Mouse (Mus musculus): ENCODE measurements around the gene Lrp2. TPM values are rescaled to one million over a fixed set of nuclear protein-coding genes. Genes with fewer than 3 reads are reported as not detected.

Gene Lrp2
- polyA plus RNA-seq, 1 experiment from 2014 or later = 2.1 TPM

GRCm38 (mm10) chr2:69580091-69580490 lies 5.8 kb downstream of the Lrp2 start:
- ATAC-seq = no peak
- Histone ChIP-seq H3K4me2 (replicated peaks) (no peak overlapping the region), H3K27ac (no peak overlapping the region), H3K4me1 (replicated peaks) (peaks cover 1% of the 10 kb centered on the region), H3K9me3 (no peaks in the 10 kb centered on the region), H3K4me3 (replicated peaks) (no peak overlapping the region), H3K27me3 (replicated peaks) (peaks cover 10% of the 10 kb centered on the region), H3K9ac (no peak overlapping the region), H3K36me3 (no peaks in the 10 kb centered on the region)
- WGBS = 85% methylated on average over 2 of the region's 2 CpGs

DNA sequence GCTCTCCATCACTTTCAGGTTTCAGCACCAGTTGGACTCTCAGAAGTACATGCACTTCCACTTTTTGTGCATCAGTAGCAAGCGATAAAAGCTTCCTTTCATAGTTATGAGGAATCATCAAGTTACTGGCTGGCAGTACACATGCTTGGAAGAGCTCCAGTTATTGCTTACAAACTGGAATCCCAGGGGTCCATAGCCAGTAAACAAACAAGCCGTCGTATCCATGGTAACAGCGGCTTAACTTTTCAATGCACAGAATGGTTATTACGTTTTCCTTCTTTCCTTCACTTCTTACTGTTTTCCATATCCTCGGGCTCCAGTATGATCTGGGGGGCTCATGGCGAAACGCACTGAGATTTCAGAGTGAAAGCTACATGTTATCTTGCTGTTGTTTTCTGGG lies 7.7 kb downstream of the Lrp2 start:
- H3K4me2 ChIP-seq (replicated peaks) = no peak overlapping the region
- 87% methylated on average over 8 of the region's 8 CpGs for WGBS
- no peak for ATAC-seq
- no peaks in the 10 kb centered on the region for H3K4me1 ChIP-seq (replicated peaks)
- no peaks in the 10 kb centered on the region for H3K27me3 ChIP-seq (replicated peaks)
- no peak overlapping the region for H3K27ac ChIP-seq
- no peak overlapping the region for H3K9ac ChIP-seq
- no peaks in the 10 kb centered on the region for H3K36me3 ChIP-seq
- H3K9me3 ChIP-seq = no peaks in the 10 kb centered on the region
- H3K4me3 ChIP-seq (replicated peaks) = no peak overlapping the region

- Histone ChIP-seq H3K4me1 (replicated peaks) (no peaks in the 10 kb centered on the region), H3K4me3 (replicated peaks) (no peak overlapping the region), H3K4me2 (replicated peaks) (no peak overlapping the region), H3K27ac (no peak overlapping the region), H3K27me3 (replicated peaks) (no peaks in the 10 kb centered on the region), H3K9me3 (no peaks in the 10 kb centered on the region), H3K9ac (no peak overlapping the region), H3K36me3 (no peaks in the 10 kb centered on the region)
- no peak for ATAC-seq
- WGBS = 93% methylated on average over 1 of the region's 1 CpGs
Measured at GRCm38 (mm10) chr2:69576531-69576930, 9.3 kb downstream of the Lrp2 start.

GRCm38 (mm10) chr2:69574934-69575333 lies 10.9 kb downstream of the Lrp2 start:
- H3K9ac ChIP-seq = no peak overlapping the region
- no peak overlapping the region for H3K4me2 ChIP-seq (replicated peaks)
- H3K4me3 ChIP-seq (replicated peaks) = no peak overlapping the region
- no peak overlapping the region for H3K27ac ChIP-seq
- ATAC-seq = no peak
- H3K27me3 ChIP-seq (replicated peaks) = no peaks in the 10 kb centered on the region
- H3K9me3 ChIP-seq = no peaks in the 10 kb centered on the region
- H3K4me1 ChIP-seq (replicated peaks) = no peaks in the 10 kb centered on the region
- WGBS = 70% methylated on average over 6 of the region's 6 CpGs
- no peaks in the 10 kb centered on the region for H3K36me3 ChIP-seq

DNA sequence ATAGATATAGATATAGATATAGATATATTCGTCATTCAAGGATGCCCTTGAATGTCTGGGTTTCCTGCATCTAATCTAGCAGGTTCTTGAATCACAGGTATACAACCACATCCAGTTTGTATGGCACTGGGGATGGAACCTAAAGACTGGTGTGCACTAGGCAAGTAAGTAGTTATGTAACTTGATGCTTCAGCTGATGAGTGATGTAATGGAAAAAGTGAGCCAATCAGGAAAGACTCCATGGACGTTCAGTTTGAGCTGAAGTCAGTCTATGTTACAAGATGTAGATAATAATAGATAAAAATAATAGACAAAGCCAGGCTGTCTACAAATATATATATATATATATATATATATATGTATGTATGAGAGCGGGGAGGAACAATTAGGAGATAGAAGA lies 11.6 kb downstream of the Lrp2 start:
- 73% methylated on average over 3 of the region's 3 CpGs for WGBS

GRCm38 (mm10) chr2:69573733-69574054 lies 12.2 kb downstream of the Lrp2 start:
- Histone ChIP-seq H3K9me3 (no peaks in the 10 kb centered on the region), H3K4me3 (replicated peaks) (no peak overlapping the region), H3K27ac (no peak overlapping the region), H3K9ac (no peak overlapping the region), H3K4me1 (replicated peaks) (no peaks in the 10 kb centered on the region), H3K4me2 (replicated peaks) (no peak overlapping the region), H3K36me3 (no peaks in the 10 kb centered on the region), H3K27me3 (replicated peaks) (no peaks in the 10 kb centered on the region)
- ATAC-seq = no peak

More for the DNA sequence above, 11.6 kb downstream of the Lrp2 start:
- no peak overlapping the region for H3K27ac ChIP-seq
- H3K4me1 ChIP-seq (replicated peaks) = no peaks in the 10 kb centered on the region
- H3K36me3 ChIP-seq = no peaks in the 10 kb centered on the region
- H3K4me2 ChIP-seq (replicated peaks) = no peak overlapping the region
- H3K27me3 ChIP-seq (replicated peaks) = no peaks in the 10 kb centered on the region
- H3K4me3 ChIP-seq (replicated peaks) = no peak overlapping the region
- no peak overlapping the region for H3K9ac ChIP-seq
- H3K9me3 ChIP-seq = no peaks in the 10 kb centered on the region
- no peak for ATAC-seq

- Histone ChIP-seq H3K27me3 (replicated peaks) (no peaks in the 10 kb centered on the region), H3K4me1 (replicated peaks) (no peaks in the 10 kb centered on the region), H3K27ac (no peak overlapping the region), H3K4me3 (replicated peaks) (no peak overlapping the region), H3K9ac (no peak overlapping the region), H3K4me2 (replicated peaks) (no peak overlapping the region), H3K36me3 (no peaks in the 10 kb centered on the region), H3K9me3 (no peaks in the 10 kb centered on the region)
- 76% methylated on average over 5 of the region's 5 CpGs for WGBS
- ATAC-seq = no peak
Measured at GRCm38 (mm10) chr2:69573038-69573732, 12.7 kb downstream of the Lrp2 start.

- Histone ChIP-seq H3K9ac (no peak overlapping the region), H3K4me3 (replicated peaks) (no peak overlapping the region), H3K27ac (no peak overlapping the region), H3K4me2 (replicated peaks) (no peak overlapping the region), H3K4me1 (replicated peaks) (no peaks in the 10 kb centered on the region), H3K9me3 (no peaks in the 10 kb centered on the region), H3K27me3 (replicated peaks) (no peaks in the 10 kb centered on the region), H3K36me3 (no peaks in the 10 kb centered on the region)
- no peak for ATAC-seq
- WGBS = 58% methylated on average over 6 of the region's 6 CpGs
Measured at GRCm38 (mm10) chr2:69570556-69570955, 15.3 kb downstream of the Lrp2 start.

GRCm38 (mm10) chr2:69566281-69566680 lies 19.6 kb downstream of the Lrp2 start:
- ATAC-seq = no peak
- Histone ChIP-seq H3K36me3 (no peaks in the 10 kb centered on the region), H3K9ac (no peak overlapping the region), H3K4me3 (replicated peaks) (no peak overlapping the region), H3K4me2 (replicated peaks) (no peak overlapping the region), H3K27me3 (replicated peaks) (no peaks in the 10 kb centered on the region), H3K4me1 (replicated peaks) (no peaks in the 10 kb centered on the region), H3K9me3 (no peaks in the 10 kb centered on the region), H3K27ac (no peak overlapping the region)
- WGBS = 71% methylated on average over 7 of the region's 7 CpGs

GRCm38 (mm10) chr2:69563492-69563891 lies 22.4 kb downstream of the Lrp2 start:
- 49% methylated on average over 6 of the region's 6 CpGs for WGBS
- H3K27me3 ChIP-seq (replicated peaks) = no peaks in the 10 kb centered on the region
- no peaks in the 10 kb centered on the region for H3K9me3 ChIP-seq
- H3K4me1 ChIP-seq (replicated peaks) = no peaks in the 10 kb centered on the region
- no peak overlapping the region for H3K27ac ChIP-seq
- H3K9ac ChIP-seq = no peak overlapping the region
- no peak overlapping the region for H3K4me2 ChIP-seq (replicated peaks)
- no peak overlapping the region for H3K4me3 ChIP-seq (replicated peaks)
- no peaks in the 10 kb centered on the region for H3K36me3 ChIP-seq
- ATAC-seq = no peak

- no peak for ATAC-seq
- Histone ChIP-seq H3K36me3 (no peaks in the 10 kb centered on the region), H3K27ac (no peak overlapping the region), H3K27me3 (replicated peaks) (no peaks in the 10 kb centered on the region), H3K9ac (no peak overlapping the region), H3K4me3 (replicated peaks) (no peak overlapping the region), H3K4me1 (replicated peaks) (no peaks in the 10 kb centered on the region), H3K9me3 (no peaks in the 10 kb centered on the region), H3K4me2 (replicated peaks) (no peak overlapping the region)
- WGBS = 68% methylated on average over 5 of the region's 5 CpGs
Measured at GRCm38 (mm10) chr2:69562761-69563160, 23.1 kb downstream of the Lrp2 start.

GRCm38 (mm10) chr2:69560221-69560620 lies 25.6 kb downstream of the Lrp2 start:
- Histone ChIP-seq H3K4me1 (replicated peaks) (no peaks in the 10 kb centered on the region), H3K4me3 (replicated peaks) (no peak overlapping the region), H3K27ac (no peak overlapping the region), H3K9ac (no peak overlapping the region), H3K4me2 (replicated peaks) (no peak overlapping the region), H3K36me3 (no peaks in the 10 kb centered on the region), H3K27me3 (replicated peaks) (no peaks in the 10 kb centered on the region), H3K9me3 (no peaks in the 10 kb centered on the region)
- 78% methylated on average over 4 of the region's 4 CpGs for WGBS
- ATAC-seq = no peak

- Histone ChIP-seq H3K9ac (no peak overlapping the region), H3K27ac (no peak overlapping the region), H3K36me3 (no peaks in the 10 kb centered on the region), H3K4me2 (replicated peaks) (no peak overlapping the region), H3K4me1 (replicated peaks) (no peaks in the 10 kb centered on the region), H3K9me3 (no peaks in the 10 kb centered on the region), H3K4me3 (replicated peaks) (no peak overlapping the region), H3K27me3 (replicated peaks) (no peaks in the 10 kb centered on the region)
- WGBS = 49% methylated on average over 15 of the region's 15 CpGs
- ATAC-seq = no peak
Measured at GRCm38 (mm10) chr2:69559380-69559779, 26.5 kb downstream of the Lrp2 start.
